Mouse (Mus musculus) macrophage (primary cell): Measurements from ENCODE around the gene Olfr1154. TPM values are rescaled to one million over a fixed set of nuclear protein-coding genes. Genes with fewer than 3 reads are reported as not detected.

Experiments
- H3K27ac ChIP-seq: fragments of 350-480 bp; formaldehyde crosslinking; 2 replicates; pipeline ENCODE4 v1.9.0; 2021
- H3K36me3 ChIP-seq: fragments of 350-480 bp; formaldehyde crosslinking; 2 replicates; pipeline ENCODE4 v1.9.0; 2021; ENCODE audit errors: inconsistent target
- H3K4me3 ChIP-seq: fragments of 350-480 bp; formaldehyde crosslinking; 2 replicates; pipeline ENCODE4 v1.9.0; 2021; ENCODE audit errors: inconsistent target
- H3K79me2 ChIP-seq: fragments of 350-480 bp; formaldehyde crosslinking; 2 replicates; pipeline ENCODE4 v1.9.0; 2021; ENCODE audit errors: inconsistent target
- WGBS: methylation state at CpG from one replicate; pipeline ENCODE4 v1.1.7; 2026; ENCODE audit warnings: inconsistent platforms; ENCODE audit not compliant: missing documents; 5-methylcytosine and 5-hydroxymethylcytosine counted together
- polyA plus RNA-seq: library from polyadenylated mRNA; stranded (reverse); fragments of 250-400 nt; gene quantifications from 3 replicates; pipeline ENCODE4 v1.2.4, GENCODE M21; 2018; ENCODE audit warnings: inconsistent platforms
- total RNA-seq, 78 experiments: library from RNA; depleted of rRNA; stranded (reverse); fragments of 250-400 nt; gene quantifications; 1 replicate in 9 of 78; 2 replicates in 24 of 78; 3 replicates in 43 of 78; 4 replicates in 2 of 78; pipeline ENCODE4 v1.2.4; 2018; ENCODE audit warnings: inconsistent platforms in 56 of 78

Olfr1154 gene
- total RNA-seq (2018; cell fraction: chromatin; rRNA removed), result not detected
- total RNA-seq (2018; cell fraction: cytosol; rRNA removed), result not detected
- total RNA-seq (2018; cell fraction: nucleus; rRNA removed), result not detected
- not detected in 3 replicates for polyA plus RNA-seq

- WGBS, result 90% methylated on average over 1 of the region's 1 CpGs
- no peaks in the 10 kb centered on the region for H3K36me3 ChIP-seq
- H3K79me2 ChIP-seq, result no peaks in the 10 kb centered on the region
- H3K4me3 ChIP-seq, result no peak within 1 kb of the TSS
- H3K27ac ChIP-seq, result no peak within 1 kb of the TSS
Measured at GRCm38 (mm10) chr2:87905066-87905465, at the start of gene Olfr1154. Gene Olfr1154 (minus strand): TSS chr2:87905166.

- no peaks in the 10 kb centered on the region for H3K79me2 ChIP-seq
- H3K36me3 ChIP-seq, result no peaks in the 10 kb centered on the region
- H3K27ac ChIP-seq, result no peak within 1 kb of the TSS
- H3K4me3 ChIP-seq, result no peak within 1 kb of the TSS
Measured at GRCm38 (mm10) chr2:87953000-87953399, 48.0 kb upstream of the Olfr1154 start, which contains the start of gene Olfr1156. Gene Olfr1156 (minus strand): TSS chr2:87953100.

GRCm38 (mm10) chr2:87945037-87945436 is 40.1 kb upstream of the Olfr1154 start, which contains the start of gene Olfr1155:
Gene Olfr1155 (minus strand): TSS chr2:87945137.
- Histone ChIP-seq H3K79me2 (no peaks in the 10 kb centered on the region), H3K4me3 (no peak within 1 kb of the TSS), H3K27ac (no peak within 1 kb of the TSS), H3K36me3 (no peaks in the 10 kb centered on the region)
- 100% methylated on average over 1 of the region's 1 CpGs for WGBS

GRCm38 (mm10) chr2:87894662-87895061 is 10.3 kb downstream of the Olfr1154 start, which contains the start of gene Olfr1153:
Gene Olfr1153 (plus strand): TSS chr2:87894962.
- H3K79me2 ChIP-seq, result no peaks in the 10 kb centered on the region
- 69% methylated on average over 1 of the region's 1 CpGs for WGBS
- H3K36me3 ChIP-seq, result no peaks in the 10 kb centered on the region
- no peak within 1 kb of the TSS for H3K4me3 ChIP-seq
- no peak within 1 kb of the TSS for H3K27ac ChIP-seq

GRCm38 (mm10) chr2:87866192-87866591 is 38.8 kb downstream of the Olfr1154 start, which contains the start of gene Olfr1152:
Gene Olfr1152 (plus strand): TSS chr2:87866492.
- H3K79me2 ChIP-seq, result no peaks in the 10 kb centered on the region
- no peak within 1 kb of the TSS for H3K4me3 ChIP-seq
- no peaks in the 10 kb centered on the region for H3K36me3 ChIP-seq
- no peak within 1 kb of the TSS for H3K27ac ChIP-seq

GRCm38 (mm10) chr2:87855562-87855961 is 49.4 kb downstream of the Olfr1154 start, which contains the start of gene Olfr1151:
Gene Olfr1151 (plus strand): TSS chr2:87855862.
- WGBS, result 89% methylated on average over 1 of the region's 1 CpGs
- Histone ChIP-seq H3K4me3 (no peak within 1 kb of the TSS), H3K79me2 (no peaks in the 10 kb centered on the region), H3K36me3 (no peaks in the 10 kb centered on the region), H3K27ac (no peak within 1 kb of the TSS)

Other genes with a start within 250 kb of the Olfr1154 start
- gene Olfr1134, start 246.7 kb downstream of the Olfr1154 start, polyA plus RNA-seq, result not detected in 3 replicates
- not detected in 3 replicates for gene Olfr1135, start 231.5 kb downstream of the Olfr1154 start, polyA plus RNA-seq
- not detected in 3 replicates for gene Olfr1136, start 211.2 kb downstream of the Olfr1154 start, polyA plus RNA-seq
- gene Olfr1137, start 192.0 kb downstream of the Olfr1154 start, polyA plus RNA-seq, result not detected in 3 replicates
- gene Olfr1138, start 165.2 kb downstream of the Olfr1154 start, polyA plus RNA-seq, result not detected in 3 replicates
- gene Olfr1140, start 161.4 kb downstream of the Olfr1154 start, polyA plus RNA-seq, result not detected in 3 replicates
- gene Olfr1141, start 151.2 kb downstream of the Olfr1154 start, polyA plus RNA-seq, result not detected in 3 replicates
- not detected in 3 replicates for gene Olfr152, start 125.7 kb downstream of the Olfr1154 start, polyA plus RNA-seq
- not detected in 3 replicates for gene Olfr1143, start 104.6 kb downstream of the Olfr1154 start, polyA plus RNA-seq
- not detected in 3 replicates for gene Olfr1145, start 95.3 kb downstream of the Olfr1154 start, polyA plus RNA-seq
- not detected in 3 replicates for gene Olfr1148, start 74.6 kb downstream of the Olfr1154 start, polyA plus RNA-seq
- gene Olfr1150-ps1, start 61.2 kb downstream of the Olfr1154 start, polyA plus RNA-seq, result not detected in 3 replicates
- gene Olfr1151, start 49.3 kb downstream of the Olfr1154 start, polyA plus RNA-seq, result not detected in 3 replicates
- gene Olfr1152, start 38.7 kb downstream of the Olfr1154 start, polyA plus RNA-seq, result not detected in 3 replicates
- gene Olfr1153, start 10.2 kb downstream of the Olfr1154 start, polyA plus RNA-seq, result not detected in 3 replicates
- not detected in 3 replicates for gene Olfr1155, start 40.0 kb upstream of the Olfr1154 start, polyA plus RNA-seq
- not detected in 3 replicates for gene Olfr1156, start 47.9 kb upstream of the Olfr1154 start, polyA plus RNA-seq
- gene Olfr1157, start 63.1 kb upstream of the Olfr1154 start, polyA plus RNA-seq, result not detected in 3 replicates
- gene Olfr74, start 69.5 kb upstream of the Olfr1154 start, polyA plus RNA-seq, result not detected in 3 replicates
- not detected in 3 replicates for gene Olfr1158, start 84.9 kb upstream of the Olfr1154 start, polyA plus RNA-seq
- gene Olfr1160, start 103.1 kb upstream of the Olfr1154 start, polyA plus RNA-seq, result not detected in 3 replicates
- not detected in 3 replicates for gene Olfr1161, start 117.6 kb upstream of the Olfr1154 start, polyA plus RNA-seq
- not detected in 3 replicates for gene Olfr73, start 132.5 kb upstream of the Olfr1154 start, polyA plus RNA-seq
- gene Olfr1162, start 146.0 kb upstream of the Olfr1154 start, polyA plus RNA-seq, result not detected in 3 replicates
- gene Olfr1163, start 166.7 kb upstream of the Olfr1154 start, polyA plus RNA-seq, result not detected in 3 replicates
- gene Olfr1164, start 188.8 kb upstream of the Olfr1154 start, polyA plus RNA-seq, result not detected in 3 replicates
- not detected in 3 replicates for gene Olfr1166, start 223.1 kb upstream of the Olfr1154 start, polyA plus RNA-seq